Mouse (Mus musculus): ENCODE results near the gene Gm28729.
A peak's percentile ranks its signal among the peaks of the same experiment; 100 is the strongest.

The Gm28729 gene

GRCm38 (mm10) chr9:96460117-96460865 is 64.8 kb downstream of the Gm28729 start:
- DNase-seq, result no peak

- DNase-seq, result no peak
Observed at GRCm38 (mm10) chr9:96455618-96456017, 69.4 kb downstream of the Gm28729 start.

DNA sequence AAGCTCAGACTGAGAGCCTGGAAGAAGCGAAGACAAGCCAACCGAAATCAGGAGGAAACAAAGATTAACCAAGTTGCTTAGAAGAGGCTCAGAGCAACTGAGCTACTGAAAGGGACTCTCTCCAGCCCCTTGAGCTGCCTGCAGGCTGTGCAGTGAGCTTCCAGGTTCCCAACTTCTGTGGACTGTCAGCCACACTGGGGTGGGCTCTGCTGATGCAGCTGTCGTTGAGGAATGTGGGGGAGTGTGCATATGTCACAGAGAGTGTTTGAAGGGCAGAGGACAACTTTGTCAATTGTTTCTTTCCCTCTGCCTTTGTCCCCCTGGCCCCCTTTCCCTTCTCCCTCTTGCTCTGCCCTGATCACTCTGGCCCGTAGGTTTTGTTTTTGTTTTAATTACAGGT is 72.1 kb downstream of the Gm28729 start:
- DNase-seq, result no peak

GRCm38 (mm10) chr9:96450900-96451720 is 74.0 kb downstream of the Gm28729 start:
- peak; percentile 30 to 52 for DNase-seq

DNA sequence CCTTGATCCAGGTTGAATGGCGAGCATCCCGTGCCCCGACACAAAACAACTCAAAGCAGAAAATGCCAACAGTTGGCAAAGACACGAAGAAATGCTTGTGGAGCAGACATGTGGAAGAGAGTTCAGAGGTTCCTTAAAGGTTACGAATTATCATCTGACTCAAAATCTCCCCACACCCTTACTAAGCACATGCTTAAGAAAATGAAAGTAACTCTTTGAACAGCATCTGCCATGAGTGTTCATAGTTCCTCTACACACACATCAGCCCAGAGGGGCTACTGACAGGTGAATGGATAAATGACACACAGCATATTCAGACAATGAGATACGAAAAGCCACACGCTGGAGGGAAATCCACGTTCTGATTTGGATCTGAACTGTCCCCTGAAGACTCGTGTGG is 75.5 kb downstream of the Gm28729 start:
- DNase-seq, result no peak

GRCm38 (mm10) chr9:96445351-96445750 is 79.7 kb downstream of the Gm28729 start:
- DNase-seq, result no peak

GRCm38 (mm10) chr9:96442081-96442480 is 83.0 kb downstream of the Gm28729 start:
- DNase-seq, result no peak

- peak in 1 of 2 experiments; percentile 50 for DNase-seq
Observed at GRCm38 (mm10) chr9:96438334-96438871, 86.7 kb downstream of the Gm28729 start.

GRCm38 (mm10) chr9:96437805-96438333 is 87.2 kb downstream of the Gm28729 start:
- DNase-seq, result peak; percentile 80 to 90

DNA sequence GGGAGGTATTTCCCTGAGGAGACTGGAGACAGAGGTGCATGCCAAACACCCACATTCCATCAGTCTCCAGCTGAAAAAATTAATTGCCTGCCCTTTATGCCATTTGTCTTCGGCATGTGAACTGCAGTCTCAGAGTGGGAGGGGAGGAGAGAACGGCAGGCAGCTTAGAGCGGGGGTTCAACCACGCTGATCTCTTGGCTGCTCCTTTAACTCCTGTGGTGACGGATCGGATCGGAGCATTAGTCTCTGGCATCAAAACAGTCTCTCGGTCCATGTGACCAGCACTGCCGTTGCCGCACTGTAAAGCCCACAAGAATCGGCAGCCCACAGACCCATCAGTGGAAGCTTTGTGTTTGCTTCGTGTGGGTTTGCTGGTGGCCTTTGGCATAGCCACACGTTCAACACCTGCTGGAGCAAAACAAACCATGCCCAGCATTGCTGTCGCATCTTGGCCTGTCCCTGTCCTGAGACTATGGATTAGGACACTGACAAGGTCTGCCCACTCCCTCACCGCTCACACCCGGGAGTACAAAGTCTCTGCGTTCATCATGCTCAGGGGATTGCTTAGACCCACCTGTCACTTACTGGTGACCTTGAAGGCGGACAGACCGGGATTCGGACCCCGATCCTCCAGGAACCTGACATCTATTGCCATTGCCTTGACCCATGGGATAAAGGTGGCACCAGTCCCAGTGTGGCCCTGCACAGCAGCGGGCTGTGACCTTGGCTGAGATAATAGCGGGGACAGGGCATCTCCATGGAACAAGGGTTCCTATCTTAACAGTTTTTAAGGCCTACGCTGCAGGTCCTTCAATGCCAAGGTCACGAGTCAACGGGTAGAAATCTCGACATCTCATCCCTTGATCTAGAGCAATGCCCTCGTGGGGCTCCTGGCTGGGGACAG is 87.9 kb downstream of the Gm28729 start:
- DNase-seq, result no peak

Data from lung, postnatal 4 days (tissue).